Mouse (Mus musculus): ENCODE data around the gene Herc3.

GRCm38 (mm10) chr6:58921623-58922022 lies 90.4 kb downstream of the Herc3 start:
- TF ChIP-seq CTCF (IDR thresholded peaks at IDR 0.05; ENCODE audit: control insufficient read depth, insufficient read depth, insufficient read length) (no peak), USF1 (IDR thresholded peaks at IDR 0.05; ENCODE audit: low read depth) (no peak)

Data from C2C12 (cell line).